Mouse (Mus musculus): Measurements from ENCODE around the gene Zdhhc12.

Zdhhc12 gene

GRCm38 (mm10) chr2:30100214-30100613 is 6.8 kb upstream of the Zdhhc12 start:
- DNase-seq (ENCODE audit: low read depth, low spot score): no peak

- DNase-seq (ENCODE audit: low read depth, low spot score): no peak
Observed at GRCm38 (mm10) chr2:30095882-30096527, 2.6 kb upstream of the Zdhhc12 start.

GRCm38 (mm10) chr2:30094208-30094588 is 750 bp upstream of the Zdhhc12 start:
- DNase-seq (ENCODE audit: low read depth, low spot score): no peak

GRCm38 (mm10) chr2:30092280-30092918 is 1.0 kb downstream of the Zdhhc12 start:
- no peak for DNase-seq (ENCODE audit: low read depth, low spot score)

GRCm38 (mm10) chr2:30091521-30091920 is 1.9 kb downstream of the Zdhhc12 start:
- DNase-seq (ENCODE audit: low read depth, low spot score): no peak

GRCm38 (mm10) chr2:30087310-30087709 is 6.1 kb downstream of the Zdhhc12 start:
- DNase-seq (ENCODE audit: low read depth, low spot score): no peak

GRCm38 (mm10) chr2:30084632-30085031 is 8.8 kb downstream of the Zdhhc12 start:
- no peak for DNase-seq (ENCODE audit: low read depth, low spot score)

- DNase-seq (ENCODE audit: low read depth, low spot score): no peak
Observed at GRCm38 (mm10) chr2:30084113-30084512, 9.3 kb downstream of the Zdhhc12 start.

GRCm38 (mm10) chr2:30080181-30080800 is 13.2 kb downstream of the Zdhhc12 start:
- no peak for DNase-seq (ENCODE audit: low read depth, low spot score)

- no peak for DNase-seq (ENCODE audit: low read depth, low spot score)
Observed at GRCm38 (mm10) chr2:30078760-30079159, 14.7 kb downstream of the Zdhhc12 start.

- DNase-seq (ENCODE audit: low read depth, low spot score): no peak
Observed at GRCm38 (mm10) chr2:30078349-30078712, 15.1 kb downstream of the Zdhhc12 start.

- no peak for DNase-seq (ENCODE audit: low read depth, low spot score)
Observed at GRCm38 (mm10) chr2:30077502-30078348, 15.7 kb downstream of the Zdhhc12 start, which contains the start of gene Pkn3. TSS of gene Pkn3 (plus strand) at chr2:30077684.

- no peak for DNase-seq (ENCODE audit: low read depth, low spot score)
Observed at GRCm38 (mm10) chr2:30076959-30077358, 16.5 kb downstream of the Zdhhc12 start.

- no peak for DNase-seq (ENCODE audit: low read depth, low spot score)
Observed at GRCm38 (mm10) chr2:30076439-30076838, 17.0 kb downstream of the Zdhhc12 start.

- no peak for DNase-seq (ENCODE audit: low read depth, low spot score)
Observed at GRCm38 (mm10) chr2:30075625-30076024, 17.8 kb downstream of the Zdhhc12 start.

GRCm38 (mm10) chr2:30073285-30073684 is 20.2 kb downstream of the Zdhhc12 start:
- no peak for DNase-seq (ENCODE audit: low read depth, low spot score)

- no peak for DNase-seq (ENCODE audit: low read depth, low spot score)
Observed at GRCm38 (mm10) chr2:30072875-30073274, 20.6 kb downstream of the Zdhhc12 start.

- no peak for DNase-seq (ENCODE audit: low read depth, low spot score)
Observed at GRCm38 (mm10) chr2:30067962-30068361, 25.5 kb downstream of the Zdhhc12 start.

- DNase-seq (ENCODE audit: low read depth, low spot score): no peak
Observed at GRCm38 (mm10) chr2:30067031-30067888, 26.2 kb downstream of the Zdhhc12 start.

GRCm38 (mm10) chr2:30066046-30066901 is 27.2 kb downstream of the Zdhhc12 start:
- DNase-seq (ENCODE audit: low read depth, low spot score): peak; percentile 79
